Mouse (Mus musculus) v-Abl transformed pro-B cells (cell line): Measurements from ENCODE around the gene Rnf40.

Experiments used
- in situ Hi-C, 2 experiments: fragments of 400-800 bp; cut with MboI; formaldehyde crosslinking; loops; one replicate each; pipeline ENCODE4 v1.15.1; 2025; ENCODE audit not compliant: unreplicated experiment in 2 of 2

The Rnf40 gene

DNA sequence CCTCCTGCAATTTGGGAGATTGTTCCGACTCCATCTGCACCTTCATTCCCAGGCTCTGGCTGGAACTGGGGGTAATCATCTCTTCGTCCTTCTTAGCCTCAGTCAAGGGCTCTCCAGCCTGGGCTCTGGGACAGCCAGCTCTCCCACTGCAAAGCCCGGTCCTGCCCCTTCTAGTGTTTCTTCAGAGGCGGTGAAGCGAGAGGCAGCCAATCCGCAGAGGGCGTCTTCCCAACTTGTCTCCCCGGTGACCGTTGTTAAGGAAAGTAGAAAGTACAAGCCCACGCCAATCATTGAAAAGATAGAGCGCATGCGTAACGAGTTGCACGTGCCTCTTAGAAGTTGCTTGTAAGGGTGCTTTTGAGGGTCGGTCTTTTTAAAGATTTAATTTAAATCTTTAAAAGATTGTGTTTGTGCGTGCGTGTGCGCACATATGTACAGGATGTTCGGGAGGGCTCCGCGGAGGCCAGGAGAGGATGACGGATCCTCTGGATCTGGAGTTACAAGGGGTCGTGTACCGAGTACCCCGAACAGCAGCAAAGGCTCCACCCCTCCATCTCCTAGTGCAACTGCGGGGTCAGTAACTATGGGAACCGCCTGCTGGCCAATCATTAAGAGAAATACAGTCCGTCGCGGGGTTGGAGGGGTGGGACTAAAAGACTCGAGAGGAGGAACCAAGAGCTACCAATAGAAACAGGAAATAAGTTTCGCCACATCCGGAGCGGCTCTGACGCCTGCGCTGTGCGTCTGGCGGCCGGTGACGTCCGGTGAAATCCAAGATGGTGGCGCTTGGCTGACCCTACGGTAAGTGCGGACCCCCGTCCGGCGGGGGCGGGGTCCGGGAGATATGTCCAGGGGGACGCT lies at the start of gene Rnf40, which contains the start of gene Ccdc189:
TSS of gene Rnf40 (plus strand) at position 757 of the 861 bp plus-strand sequence.
TSS of gene Ccdc189 (minus strand) at position 585 of the 861 bp plus-strand sequence.
- in situ Hi-C loops = no loop called here

DNA sequence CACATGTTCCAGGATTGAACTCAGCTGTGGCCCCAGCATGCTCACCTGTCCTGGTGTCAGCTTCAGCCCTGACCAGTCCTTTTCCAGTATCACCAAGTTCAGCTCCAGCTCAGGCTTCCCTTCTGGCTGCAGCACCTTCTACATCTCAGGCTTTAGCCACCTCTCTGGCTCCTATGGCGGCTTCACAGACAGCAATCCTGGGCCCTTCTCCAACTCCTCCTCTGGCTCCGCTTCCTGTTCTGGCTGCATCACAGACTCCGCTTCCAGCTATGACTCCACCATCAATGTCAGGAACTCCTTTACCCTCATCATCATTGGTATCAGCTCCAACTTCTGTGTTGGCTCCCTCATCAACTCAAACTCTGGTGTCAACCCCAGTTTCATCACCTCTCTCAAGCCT lies 46.9 kb upstream of the Rnf40 start:
- in situ Hi-C loops = loop anchor here in 1 of 2 experiments (25.0 kb wide), 1 partner anchor 979 kb away; the partner anchor contains the start of gene Eif3c

DNA sequence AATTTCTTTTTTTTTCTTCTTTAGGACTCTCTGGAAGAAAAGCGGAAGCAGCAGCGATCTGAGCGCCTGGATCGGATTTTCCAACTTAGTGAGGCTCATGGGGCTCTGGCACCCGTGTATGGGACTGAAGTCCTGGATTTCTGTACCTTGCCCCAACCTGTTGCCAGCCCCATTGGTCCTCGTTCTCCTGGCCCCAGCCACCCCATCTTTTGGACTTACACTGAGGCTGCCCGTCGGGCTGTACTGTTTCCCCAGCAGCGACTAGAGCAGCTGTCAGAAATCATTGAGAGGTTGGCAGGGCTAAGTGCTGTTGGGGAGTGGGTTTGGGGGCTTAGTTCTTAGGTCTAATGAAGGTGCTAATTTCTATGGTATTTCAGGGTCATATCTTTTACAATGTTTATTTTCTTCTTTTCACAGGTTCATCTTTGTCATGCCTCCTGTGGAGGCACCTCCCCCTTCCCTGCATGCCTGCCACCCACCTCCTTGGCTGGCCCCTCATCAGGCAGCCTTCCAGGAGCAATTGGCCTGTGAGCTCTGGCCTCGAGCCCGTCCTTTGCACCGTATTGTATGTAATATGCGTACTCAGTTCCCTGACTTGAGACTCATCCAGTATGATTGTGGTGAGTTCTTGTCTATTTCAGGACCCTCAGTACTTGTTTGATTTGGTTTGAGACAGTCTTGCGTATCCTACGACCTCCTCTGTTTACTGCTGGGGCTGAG lies 39.3 kb upstream of the Rnf40 start:
- in situ Hi-C loops = loop anchor here in 1 of 2 experiments (25.0 kb wide), 1 partner anchor 987 kb away; the partner anchor contains the start of gene Eif3c

DNA sequence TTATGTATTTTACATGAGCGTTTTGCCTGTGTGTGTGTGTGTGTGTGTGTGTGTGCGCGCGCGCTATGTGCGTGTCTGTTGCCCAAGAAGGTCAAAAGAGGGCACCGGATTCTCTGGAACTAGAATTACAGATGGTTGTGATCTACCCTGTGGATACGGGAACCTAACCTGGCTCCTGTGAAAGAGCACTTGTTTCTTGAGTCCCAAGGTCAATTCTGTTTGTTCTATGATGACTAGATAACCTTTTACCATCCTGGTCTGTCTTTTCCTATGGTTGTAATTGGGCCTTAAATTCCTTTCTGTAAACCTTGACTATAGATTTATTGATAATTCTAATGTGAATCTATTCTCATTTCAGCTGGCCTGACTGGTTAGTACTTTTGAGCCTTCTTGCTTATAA lies 37.0 kb upstream of the Rnf40 start:
- in situ Hi-C loops = no loop called here

DNA sequence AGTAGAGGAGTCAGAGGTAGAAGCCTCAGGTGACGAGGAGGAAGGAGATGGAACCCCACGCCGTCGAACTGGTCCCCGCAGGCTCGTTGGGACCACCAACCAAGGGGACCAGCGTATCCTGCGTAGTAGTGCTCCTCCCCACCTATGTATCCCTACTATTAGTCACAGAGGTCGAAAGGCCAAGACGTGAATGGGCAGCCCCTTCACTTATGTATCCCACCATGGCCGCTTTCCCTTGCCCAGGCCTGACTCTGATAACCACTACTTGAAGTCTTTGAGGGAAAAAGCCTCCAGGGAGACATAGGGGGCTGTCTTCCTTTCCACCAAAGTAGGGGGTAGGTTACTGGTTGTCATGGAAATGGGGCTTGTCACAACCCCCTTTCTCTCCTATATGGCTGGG lies 28.0 kb upstream of the Rnf40 start:
- in situ Hi-C loops = no loop called here

DNA sequence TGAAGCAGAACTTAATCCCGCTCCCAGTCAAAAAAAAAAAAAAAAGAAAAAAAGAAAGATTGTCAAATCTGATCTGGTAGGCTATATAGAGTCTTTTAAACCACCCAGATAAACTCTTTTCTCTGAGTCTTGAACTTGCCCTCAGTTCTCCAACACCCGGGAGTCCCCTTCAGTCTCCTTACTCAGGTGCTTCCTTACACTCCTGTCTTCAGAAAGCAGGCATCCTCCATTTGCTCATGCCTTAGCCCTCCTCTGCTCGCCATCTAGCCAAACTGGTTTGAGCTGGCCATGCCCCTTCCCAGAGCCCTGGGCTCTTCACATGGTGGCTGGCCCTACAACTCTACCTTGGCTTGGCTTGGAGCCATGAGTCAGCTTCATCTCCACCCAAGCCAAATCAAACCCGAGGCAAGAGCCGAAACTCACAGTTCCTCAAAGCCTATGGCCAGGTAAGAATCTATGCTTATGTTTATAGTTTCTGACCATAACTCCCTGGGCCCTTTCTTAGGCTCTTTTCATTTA lies 27.2 kb upstream of the Rnf40 start, which contains the start of gene Tmem265:
TSS of gene Tmem265 (plus strand) at position 51 of the 519 bp plus-strand sequence.
- in situ Hi-C loops = no loop called here

DNA sequence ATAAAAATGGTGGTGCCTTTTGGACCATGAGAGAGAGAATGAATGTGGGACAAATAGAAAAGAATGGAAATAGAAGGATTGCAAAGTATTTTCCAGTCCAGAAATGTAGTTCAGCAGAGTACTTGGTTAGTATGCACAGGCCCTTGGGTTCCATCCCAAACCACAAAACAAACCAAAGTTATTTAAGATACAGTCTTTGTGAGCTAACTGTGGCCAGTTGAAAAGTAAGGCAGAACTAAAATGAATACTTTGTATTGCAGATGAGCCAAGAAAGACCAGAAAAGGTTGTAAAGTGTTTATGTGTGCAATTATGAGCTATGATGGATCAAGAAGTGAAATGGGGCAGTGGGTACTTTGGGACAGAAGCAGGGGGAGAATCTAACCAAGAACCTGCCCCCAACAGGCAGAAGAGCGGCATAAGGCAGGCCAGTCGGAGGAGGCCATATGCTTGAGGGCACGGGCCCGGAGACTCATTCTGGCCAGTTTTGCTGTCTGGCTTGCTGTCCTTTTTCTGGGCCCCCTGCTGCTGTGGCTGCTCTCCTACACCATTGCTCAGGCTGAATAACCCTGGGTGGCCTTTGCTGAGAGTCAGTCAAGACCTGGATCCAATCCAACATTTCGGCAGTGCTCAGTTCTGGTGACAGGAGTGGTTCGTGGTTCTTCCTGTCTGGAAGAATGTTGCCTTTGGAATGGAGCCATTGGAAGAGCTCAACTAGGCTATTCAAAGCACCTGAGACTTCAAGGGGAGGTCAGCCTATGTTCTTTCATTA lies 24.0 kb upstream of the Rnf40 start:
- in situ Hi-C loops = no loop called here

DNA sequence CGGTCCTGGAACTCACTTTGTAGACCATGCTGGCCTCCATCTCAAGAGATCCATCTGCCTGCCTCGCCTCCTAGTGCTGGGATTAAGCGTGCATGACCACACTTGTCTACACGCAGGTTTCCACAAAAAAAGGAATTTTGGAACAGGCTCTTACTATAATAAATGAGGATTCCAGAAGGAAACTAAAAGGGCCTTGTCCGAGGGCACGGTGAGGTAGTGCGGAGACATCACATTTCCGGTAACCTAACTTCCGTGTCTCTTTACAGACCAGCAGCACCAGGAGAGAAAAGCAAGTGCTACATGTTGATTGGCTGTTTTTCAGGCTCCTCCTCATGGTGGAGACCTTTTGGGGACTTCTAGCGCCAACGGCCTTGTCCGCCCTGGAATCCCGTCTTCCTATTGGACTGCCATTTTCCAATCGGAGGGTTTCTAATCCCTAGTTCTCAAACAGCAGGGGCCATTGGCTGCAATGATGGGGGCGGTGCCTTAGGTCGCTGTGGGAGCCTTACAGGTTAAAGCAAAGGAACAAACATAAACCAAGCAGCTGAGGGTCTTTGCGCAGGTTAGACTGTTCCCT lies 15.6 kb upstream of the Rnf40 start, which contains the start of gene Phkg2:
TSS of gene Phkg2 (plus strand) at position 446 of the 577 bp plus-strand sequence.
- in situ Hi-C loops = no loop called here

DNA sequence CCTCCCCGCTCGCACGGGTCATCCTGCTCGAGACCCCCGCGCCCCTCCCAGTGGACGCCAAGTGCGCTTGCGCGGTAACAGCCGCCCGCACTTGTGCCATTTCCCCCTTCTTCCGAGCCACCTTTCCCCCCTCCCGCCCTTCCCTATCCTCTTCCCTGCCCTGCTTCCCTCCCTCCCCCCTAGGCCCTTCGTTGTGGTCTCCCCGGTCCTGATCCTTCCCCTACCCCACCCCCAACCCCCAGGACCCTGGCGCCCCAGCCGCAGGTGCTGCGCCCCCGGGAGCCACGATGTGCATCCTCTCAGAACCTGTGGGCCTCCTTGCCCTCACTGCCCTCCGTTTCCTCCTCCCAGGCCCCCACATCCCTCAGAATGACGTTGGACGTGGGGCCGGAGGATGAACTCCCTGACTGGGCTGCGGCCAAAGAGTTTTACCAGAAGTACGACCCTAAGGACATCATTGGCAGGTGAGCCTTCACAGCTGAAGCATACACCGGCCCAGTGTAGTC lies 15.0 kb upstream of the Rnf40 start:
- in situ Hi-C loops = no loop called here

DNA sequence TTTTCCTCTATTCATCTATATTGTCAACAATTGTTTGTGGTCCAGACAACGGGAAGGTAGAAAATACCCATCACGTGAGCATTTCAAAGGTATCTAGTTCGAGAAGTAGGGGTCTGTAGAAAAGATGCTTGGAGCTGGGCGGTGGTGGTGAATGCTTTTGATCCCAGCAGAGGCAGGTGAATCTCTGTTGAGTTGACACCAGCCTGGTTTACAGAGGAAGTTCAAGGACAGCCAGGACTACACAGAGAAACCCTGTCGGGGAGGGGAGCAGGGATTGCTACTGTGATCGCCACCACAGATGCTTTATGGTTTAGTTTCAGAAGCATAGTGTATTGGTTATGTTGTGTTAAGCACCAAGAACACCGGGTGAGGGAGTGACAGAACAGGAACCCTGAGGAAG lies 14.5 kb upstream of the Rnf40 start:
- in situ Hi-C loops = no loop called here

DNA sequence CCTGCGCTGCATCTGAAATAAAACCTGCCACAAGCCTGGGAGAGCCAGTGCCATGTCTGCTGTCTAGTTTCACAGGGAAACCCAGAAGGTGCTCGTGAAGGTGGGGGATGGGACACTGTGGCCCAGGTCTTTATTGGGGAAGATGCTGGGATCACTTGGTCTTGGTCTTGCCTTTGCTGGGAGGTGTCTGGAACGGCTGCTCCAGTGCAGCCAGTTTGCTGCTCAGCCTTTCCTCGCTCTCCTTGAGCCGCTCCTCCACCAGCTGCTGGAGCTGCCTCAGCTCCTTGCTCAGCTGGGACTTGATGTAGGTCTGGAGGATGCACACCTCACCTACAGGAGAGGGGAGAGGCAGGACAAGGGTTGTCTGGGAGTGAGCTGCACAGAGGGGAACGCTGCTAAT lies 5.3 kb upstream of the Rnf40 start:
- in situ Hi-C loops = no loop called here

DNA sequence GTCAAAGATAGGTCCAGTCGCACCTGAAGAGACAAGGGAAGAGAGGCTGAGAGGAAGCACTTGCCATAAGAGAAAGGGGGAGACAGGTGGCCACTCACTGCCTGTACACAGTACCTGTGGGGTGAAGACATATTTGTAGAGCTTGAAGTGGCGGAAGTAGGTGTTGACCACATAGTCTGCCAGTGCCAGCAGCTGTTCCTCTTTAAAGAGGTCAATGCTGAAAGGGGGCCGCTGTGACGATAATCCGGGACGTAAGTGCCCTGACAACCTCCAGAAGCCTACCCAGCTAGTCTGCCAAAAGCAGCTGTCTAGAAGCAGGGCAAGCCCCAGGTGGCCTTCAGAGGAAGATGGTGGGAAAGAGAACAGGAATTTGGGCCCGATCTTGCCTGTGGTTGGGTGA lies 3.5 kb upstream of the Rnf40 start:
- in situ Hi-C loops = no loop called here

DNA sequence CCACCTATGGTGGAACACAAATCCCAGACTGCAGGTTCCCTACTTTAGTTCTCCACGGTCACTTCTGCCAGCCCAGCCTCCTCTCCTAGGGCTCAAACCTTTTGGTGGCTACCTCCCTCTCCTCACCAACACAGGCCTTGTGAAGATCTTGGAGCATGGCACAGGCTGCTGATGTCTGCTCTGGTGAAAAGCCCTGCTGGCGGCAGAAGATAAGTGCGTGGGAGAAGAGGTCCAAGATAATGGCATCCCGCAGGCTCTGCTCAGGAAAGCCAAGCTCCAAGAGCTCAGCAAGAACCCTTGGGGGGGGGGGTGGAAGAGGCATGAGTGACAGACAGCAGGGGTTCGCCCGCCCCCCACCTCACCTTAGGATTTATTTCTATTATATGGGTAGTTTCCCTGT lies 2.4 kb upstream of the Rnf40 start:
- in situ Hi-C loops = no loop called here

DNA sequence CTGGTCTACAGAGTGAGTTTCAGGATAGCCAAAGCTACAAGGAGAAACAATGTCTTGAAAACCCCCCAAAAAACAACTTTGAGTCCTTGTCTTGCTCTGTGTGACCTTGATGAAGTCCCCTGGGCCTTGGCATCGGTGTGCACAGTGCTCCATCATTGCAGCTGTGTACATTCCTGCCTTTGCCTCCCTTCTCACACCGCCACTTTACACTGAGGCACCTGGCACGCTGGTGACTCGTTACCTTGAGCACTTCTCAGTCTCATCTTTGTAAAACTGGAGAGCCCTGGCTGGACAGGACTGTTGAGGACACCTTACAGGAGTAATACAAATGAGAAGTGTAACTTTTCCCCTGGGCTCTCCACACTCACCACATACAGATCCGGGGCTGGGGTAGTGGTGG lies 1.4 kb upstream of the Rnf40 start:
- in situ Hi-C loops = no loop called here

DNA sequence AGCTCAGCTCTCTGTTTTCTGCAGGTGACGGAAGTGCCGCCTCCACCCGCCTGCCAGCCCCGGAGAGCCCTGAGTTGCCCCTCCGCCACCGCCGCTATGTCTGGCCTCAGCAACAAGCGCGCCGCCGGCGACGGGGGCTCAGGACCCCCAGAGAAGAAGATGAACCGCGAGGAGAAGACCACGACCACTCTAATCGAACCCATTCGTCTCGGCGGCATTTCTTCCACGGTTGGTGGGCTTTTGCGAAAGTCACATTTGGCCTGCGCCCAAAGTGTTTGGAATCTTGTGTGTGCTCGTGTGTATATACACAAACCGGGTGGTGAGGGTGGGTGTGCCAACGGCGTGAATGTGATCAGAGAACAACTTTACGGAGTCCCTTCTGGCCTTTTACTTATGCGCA lies 334 bp downstream of the Rnf40 start:
- in situ Hi-C loops = no loop called here

DNA sequence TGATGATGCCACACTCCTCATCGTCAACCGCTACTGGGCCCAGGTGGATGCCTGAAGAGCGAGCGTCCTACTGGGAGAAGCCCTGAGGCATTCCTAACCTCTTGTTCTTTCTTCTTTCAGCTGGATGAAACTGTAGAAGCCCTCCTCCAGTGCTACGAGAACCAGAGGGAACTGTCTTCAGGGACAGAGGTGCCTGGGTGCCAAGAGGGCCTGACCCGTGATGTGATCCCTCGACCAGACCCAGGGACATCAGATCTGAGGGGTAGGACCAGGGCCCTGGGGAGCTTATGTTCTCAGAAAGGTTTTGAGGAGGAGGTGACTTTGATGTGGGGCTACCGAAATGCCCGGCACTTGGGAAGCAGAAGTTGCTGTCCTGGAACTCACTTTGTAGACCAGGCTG lies 1.1 kb downstream of the Rnf40 start:
- in situ Hi-C loops = no loop called here

DNA sequence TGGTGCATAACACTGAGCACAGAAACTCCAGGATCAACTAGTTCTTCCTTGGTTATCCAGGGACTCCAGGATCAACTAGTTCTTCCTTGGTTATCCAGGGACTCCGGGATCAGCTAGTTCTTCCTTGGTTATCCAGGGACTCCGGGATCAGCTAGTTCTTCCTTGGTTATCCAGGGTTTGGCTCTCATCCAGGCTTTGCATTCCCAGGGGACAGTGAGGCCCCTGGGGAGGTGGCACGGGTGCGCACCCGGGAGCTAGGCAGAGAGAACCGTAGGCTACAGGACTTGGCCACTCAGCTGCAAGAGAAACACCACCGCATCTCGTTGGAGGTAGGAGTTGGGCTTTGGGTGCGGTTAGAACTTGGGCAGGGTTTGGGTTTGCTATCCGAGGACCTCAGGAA lies 2.5 kb downstream of the Rnf40 start:
- in situ Hi-C loops = no loop called here

DNA sequence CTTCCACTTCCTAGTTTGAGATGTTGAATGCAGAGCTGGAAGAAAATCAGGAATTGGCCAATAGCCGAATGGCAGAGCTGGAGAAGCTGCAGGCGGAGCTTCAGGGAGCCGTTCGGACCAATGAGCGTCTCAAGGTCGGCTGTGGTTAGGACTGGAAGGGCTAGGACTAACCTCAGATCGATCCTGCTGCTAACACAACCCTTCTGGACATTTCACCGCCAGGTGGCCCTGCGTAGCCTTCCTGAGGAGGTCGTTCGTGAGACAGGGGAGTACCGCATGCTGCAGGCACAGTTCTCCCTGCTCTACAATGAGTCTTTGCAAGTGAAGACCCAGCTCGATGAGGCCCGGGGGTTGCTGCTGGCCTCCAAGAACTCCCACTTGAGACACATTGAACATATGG lies 4.0 kb downstream of the Rnf40 start:
- in situ Hi-C loops = no loop called here

DNA sequence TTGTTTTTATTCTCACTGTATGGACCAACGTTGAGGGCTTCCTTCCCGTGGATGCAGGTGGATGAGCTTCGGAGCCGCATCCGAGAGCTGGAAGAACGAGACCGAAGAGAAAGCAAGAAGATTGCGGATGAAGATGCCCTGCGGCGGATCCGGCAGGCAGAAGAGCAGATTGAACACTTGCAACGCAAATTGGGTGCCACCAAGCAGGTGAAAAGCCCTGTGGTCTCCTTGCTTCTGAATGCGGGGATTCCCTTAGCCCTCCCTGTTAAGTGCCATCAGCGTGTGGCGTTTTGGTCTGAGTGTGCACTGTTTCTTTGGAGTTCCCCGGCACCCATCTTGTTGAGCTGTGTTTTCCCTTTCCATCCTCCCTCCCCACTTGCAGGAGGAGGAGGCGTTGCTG lies 8.2 kb downstream of the Rnf40 start:
- in situ Hi-C loops = no loop called here

DNA sequence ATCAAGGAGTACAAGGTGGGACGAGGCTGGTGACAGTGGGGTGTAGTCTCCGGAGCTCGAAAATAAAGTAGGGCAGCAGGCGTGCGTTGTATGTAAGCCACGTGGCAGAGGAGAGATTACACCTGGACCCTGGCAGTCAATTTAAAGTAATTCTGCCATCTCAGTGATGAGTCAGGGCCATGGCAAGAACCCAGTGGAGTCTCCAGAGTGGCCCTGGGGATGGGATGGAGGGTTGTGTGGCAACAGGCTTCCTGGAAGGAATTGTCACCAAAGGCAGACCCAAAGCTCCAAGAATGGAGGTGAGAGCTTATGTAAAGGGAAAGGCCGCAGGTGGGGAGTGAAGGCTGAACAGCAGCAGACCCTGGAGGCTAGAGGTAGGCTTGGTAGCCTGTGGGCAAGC lies 12.0 kb downstream of the Rnf40 start:
- in situ Hi-C loops = no loop called here
